Mouse (Mus musculus): ENCODE data around the gene Gnb2. TPM values are rescaled to one million over a fixed set of nuclear protein-coding genes. Genes with fewer than 3 reads are reported as not detected.

Gnb2 gene
- polyA plus RNA-seq, 1 experiment from 2014 or later: 479 TPM

DNA sequence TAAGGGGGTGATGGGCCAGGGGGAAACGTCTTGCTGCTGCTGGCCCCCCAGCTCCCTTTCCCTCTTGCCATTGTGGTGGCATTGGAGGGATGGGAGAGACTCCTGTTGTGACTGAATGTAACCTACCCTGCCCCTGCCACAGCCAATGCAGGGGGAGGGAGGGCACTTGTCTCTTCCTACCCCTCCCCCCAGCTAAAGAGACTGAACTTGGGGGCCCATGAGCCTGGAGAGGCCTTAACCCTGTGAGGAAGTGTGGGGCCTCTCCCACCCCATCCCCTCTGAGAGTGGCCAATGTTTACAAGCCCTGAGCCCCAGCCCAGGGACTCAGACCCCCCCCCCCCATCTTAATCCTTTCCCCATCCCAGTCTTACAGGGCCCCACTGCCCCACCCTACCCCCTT is 5.9 kb downstream of the Gnb2 start:
- Histone ChIP-seq H3K9ac (ENCODE audit: low read length) (no peak overlapping the region), H3K9me3 (ENCODE audit: control insufficient read depth, low read length) (no peaks in the 10 kb centered on the region), H3K4me1 (ENCODE audit: control insufficient read depth, insufficient read depth, low read length) (peaks cover 14% of the 10 kb centered on the region; the same call in 1 of the 2 replicates), H3K27me3 (ENCODE audit: control insufficient read depth, insufficient read depth, low read length) (no peaks in the 10 kb centered on the region), H3K4me3 (ENCODE audit: low read depth, low read length) (no peak overlapping the region), H3K27ac (ENCODE audit: low read depth, low read length) (no peak overlapping the region), H3K4me2 (ENCODE audit: low read depth) (no peak overlapping the region), H3K36me3 (ENCODE audit: control insufficient read depth, insufficient read depth, low read length) (peaks cover 39% of the 10 kb centered on the region)
- ATAC-seq (ENCODE audit: insufficient read depth, low FRiP score, low TSS enrichment) (no peak), DNase-seq (ENCODE audit: low spot score) (no peak)
- WGBS: 50% methylated on average over 1 of the region's 1 CpGs

DNA sequence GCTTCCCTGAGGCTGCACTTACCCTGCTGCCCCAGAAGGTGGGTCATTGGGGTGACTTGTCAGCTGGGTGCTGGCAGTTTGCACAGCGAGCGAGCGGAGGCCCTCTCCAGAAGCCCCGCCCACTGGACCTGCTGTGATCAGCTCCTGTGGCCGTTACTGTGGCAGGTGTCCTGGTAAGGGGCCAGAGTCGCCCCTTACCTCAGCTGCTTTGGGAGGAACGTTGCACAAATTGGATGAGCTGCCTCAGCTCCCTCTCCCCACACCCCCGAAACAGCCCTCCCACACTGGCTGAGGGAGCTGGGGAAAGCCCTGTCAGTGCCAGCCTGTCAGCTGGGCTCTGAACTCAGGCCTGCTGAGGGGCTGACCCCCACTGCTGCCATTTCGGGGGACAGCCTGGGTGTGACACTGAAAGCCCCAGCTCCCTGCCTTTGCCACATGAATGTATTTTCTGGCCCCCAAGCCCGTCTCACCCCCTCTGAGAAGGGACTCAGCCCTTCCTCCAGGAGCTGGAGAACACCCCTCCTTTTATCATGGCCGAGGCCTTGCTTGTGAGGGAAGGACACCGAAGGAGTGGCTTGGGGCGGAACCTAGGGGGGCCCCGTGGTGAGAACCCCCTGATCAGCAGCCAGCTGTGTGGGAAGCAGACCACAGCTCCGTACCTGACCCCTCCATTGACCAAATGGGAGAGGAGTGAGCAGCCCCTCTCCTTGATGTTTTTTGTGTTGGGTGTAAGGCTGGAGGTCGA is 6.9 kb downstream of the Gnb2 start:
- H3K4me3 ChIP-seq (ENCODE audit: low read depth, low read length): no peak overlapping the region
- 51% methylated on average over 16 of the region's 16 CpGs for WGBS
- DNase-seq (ENCODE audit: low spot score) (no peak), ATAC-seq (ENCODE audit: insufficient read depth, low FRiP score, low TSS enrichment) (no peak)
- no peaks in the 10 kb centered on the region for H3K27me3 ChIP-seq (ENCODE audit: control insufficient read depth, insufficient read depth, low read length)
- peaks cover 14% of the 10 kb centered on the region; the same call in 1 of the 2 replicates for H3K4me1 ChIP-seq (ENCODE audit: control insufficient read depth, insufficient read depth, low read length)
- H3K36me3 ChIP-seq (ENCODE audit: control insufficient read depth, insufficient read depth, low read length): peaks cover 47% of the 10 kb centered on the region
- H3K9me3 ChIP-seq (ENCODE audit: control insufficient read depth, low read length): no peaks in the 10 kb centered on the region
- H3K9ac ChIP-seq (ENCODE audit: low read length): no peak overlapping the region
- H3K4me2 ChIP-seq (ENCODE audit: low read depth): no peak overlapping the region
- H3K27ac ChIP-seq (ENCODE audit: low read depth, low read length): peak overlapping the region; percentile 34; the same call in 1 of the 2 replicates

DNA sequence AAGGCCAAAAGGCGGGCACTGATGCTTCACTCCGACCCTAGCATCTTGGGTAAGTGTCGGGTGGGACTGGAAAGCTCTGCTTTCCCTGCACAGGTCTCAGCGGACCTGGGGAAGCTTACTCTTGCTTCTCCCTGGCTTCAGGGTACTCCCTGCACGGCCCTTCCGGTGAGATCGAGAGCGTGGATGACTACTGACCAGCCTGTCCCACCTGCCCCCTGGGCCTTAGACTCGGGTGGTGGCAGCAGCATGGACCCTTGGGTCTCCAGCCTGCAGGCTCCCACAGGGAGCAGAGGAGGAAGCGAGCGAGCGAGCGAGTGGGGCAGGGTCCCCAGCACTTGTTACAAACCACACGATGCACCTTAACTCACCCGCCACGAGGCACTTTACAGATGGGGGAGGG is 7.8 kb downstream of the Gnb2 start:
- no peak overlapping the region for H3K27ac ChIP-seq (ENCODE audit: low read depth, low read length)
- 76% methylated on average over 16 of the region's 16 CpGs for WGBS
- DNase-seq (ENCODE audit: low spot score) (no peak), ATAC-seq (ENCODE audit: insufficient read depth, low FRiP score, low TSS enrichment) (no peak)
- H3K9ac ChIP-seq (ENCODE audit: low read length): no peak overlapping the region
- no peaks in the 10 kb centered on the region for H3K27me3 ChIP-seq (ENCODE audit: control insufficient read depth, insufficient read depth, low read length)
- peaks cover 14% of the 10 kb centered on the region; the same call in 1 of the 2 replicates for H3K4me1 ChIP-seq (ENCODE audit: control insufficient read depth, insufficient read depth, low read length)
- no peak overlapping the region for H3K4me3 ChIP-seq (ENCODE audit: low read depth, low read length)
- H3K4me2 ChIP-seq (ENCODE audit: low read depth): no peak overlapping the region
- no peaks in the 10 kb centered on the region for H3K9me3 ChIP-seq (ENCODE audit: control insufficient read depth, low read length)
- H3K36me3 ChIP-seq (ENCODE audit: control insufficient read depth, insufficient read depth, low read length): peaks cover 54% of the 10 kb centered on the region

DNA sequence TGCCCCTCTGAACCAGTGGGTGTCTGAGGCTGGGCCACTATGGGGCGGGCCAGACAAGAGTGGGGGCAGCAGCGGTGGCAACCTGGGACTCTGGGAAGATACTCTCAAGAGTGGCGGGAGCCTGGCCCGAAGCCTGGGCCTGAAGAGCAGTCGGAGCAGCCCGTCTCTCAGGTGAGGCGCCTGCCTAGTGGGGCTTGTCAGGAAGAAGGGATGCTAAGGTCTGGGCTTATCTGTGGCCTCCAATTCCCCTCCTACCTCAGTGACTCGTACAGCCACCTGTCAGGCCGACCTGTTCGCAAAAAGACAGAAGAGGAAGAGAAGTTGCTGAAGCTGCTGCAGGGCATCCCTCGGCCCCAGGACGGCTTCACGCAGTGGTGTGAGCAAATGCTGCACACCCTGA is 8.6 kb downstream of the Gnb2 start:
- WGBS: 90% methylated on average over 13 of the region's 13 CpGs
- Histone ChIP-seq H3K27ac (ENCODE audit: low read depth, low read length) (no peak overlapping the region), H3K4me1 (ENCODE audit: control insufficient read depth, insufficient read depth, low read length) (0 out of 2 replicates have a peak, but pooled peaks cover 6% of the 10 kb centered on the region), H3K27me3 (ENCODE audit: control insufficient read depth, insufficient read depth, low read length) (no peaks in the 10 kb centered on the region), H3K36me3 (ENCODE audit: control insufficient read depth, insufficient read depth, low read length) (peaks cover 60% of the 10 kb centered on the region), H3K9ac (ENCODE audit: low read length) (no peak overlapping the region), H3K4me2 (ENCODE audit: low read depth) (no peak overlapping the region), H3K9me3 (ENCODE audit: control insufficient read depth, low read length) (no peaks in the 10 kb centered on the region), H3K4me3 (ENCODE audit: low read depth, low read length) (no peak overlapping the region)
- no peak for ATAC-seq (ENCODE audit: insufficient read depth, low FRiP score, low TSS enrichment)
- DNase-seq (ENCODE audit: low spot score): no peak

DNA sequence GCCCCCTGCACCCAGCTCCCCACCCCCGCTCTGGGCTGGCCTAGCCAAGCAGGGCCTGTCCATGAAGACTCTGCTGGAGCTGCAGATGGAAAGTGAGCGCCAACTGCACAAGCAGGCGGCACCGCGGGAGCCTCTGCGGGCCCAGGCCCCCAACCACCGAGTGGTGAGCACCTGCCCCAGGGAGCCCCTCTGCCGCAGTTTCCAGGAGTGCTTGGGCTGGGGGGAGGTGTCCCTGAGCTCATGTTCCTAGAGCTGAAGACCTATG is 9.1 kb downstream of the Gnb2 start:
- ATAC-seq (ENCODE audit: insufficient read depth, low FRiP score, low TSS enrichment): no peak
- no peaks in the 10 kb centered on the region for H3K27me3 ChIP-seq (ENCODE audit: control insufficient read depth, insufficient read depth, low read length)

DNA sequence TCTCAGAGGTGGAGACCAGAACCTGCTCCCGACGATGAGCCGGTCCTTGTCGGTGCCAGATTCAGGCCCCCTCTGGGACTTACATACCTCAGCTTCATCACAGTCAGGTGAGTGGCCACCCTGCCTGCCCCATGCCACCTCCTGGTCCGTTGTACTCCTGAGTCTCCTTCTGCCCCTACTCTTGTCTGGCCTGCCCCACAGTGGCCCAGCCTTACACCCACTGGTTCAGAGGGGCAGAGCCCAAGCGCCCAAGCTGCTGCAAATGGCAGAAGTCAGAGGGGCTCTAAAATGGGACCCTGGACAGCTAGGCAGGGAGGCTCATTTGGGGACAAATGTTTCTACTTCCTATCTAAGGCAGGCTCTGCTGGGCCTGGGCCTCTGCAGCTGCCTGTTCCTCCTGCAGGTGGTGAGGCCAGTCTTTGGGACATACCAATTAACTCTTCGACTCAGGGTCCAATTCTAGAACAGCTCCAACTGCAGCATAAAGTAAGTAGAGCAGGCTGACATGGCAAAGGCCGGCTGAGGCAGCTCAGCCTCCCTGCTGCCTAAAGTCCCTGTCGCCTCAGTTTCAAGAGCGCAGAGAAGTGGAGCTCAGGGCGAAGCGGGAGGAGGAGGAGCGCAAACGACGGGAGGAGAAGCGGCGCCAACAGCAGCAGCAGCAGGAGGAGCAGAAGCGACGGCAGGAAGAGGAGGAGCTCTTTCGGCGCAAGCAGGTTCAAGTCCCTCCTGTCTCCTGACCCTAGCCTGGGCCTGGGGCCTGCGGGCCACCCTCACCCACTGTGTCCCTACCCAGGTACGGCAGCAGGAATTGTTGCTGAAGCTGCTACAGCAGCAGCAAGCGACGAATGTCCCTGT is 9.7 kb downstream of the Gnb2 start:
- no peak for DNase-seq (ENCODE audit: low spot score)
- H3K27me3 ChIP-seq (ENCODE audit: control insufficient read depth, insufficient read depth, low read length): no peaks in the 10 kb centered on the region
- H3K9me3 ChIP-seq (ENCODE audit: control insufficient read depth, low read length): no peaks in the 10 kb centered on the region
- H3K4me1 ChIP-seq (ENCODE audit: control insufficient read depth, insufficient read depth, low read length): no peaks in the 10 kb centered on the region
- peaks cover 59% of the 10 kb centered on the region for H3K36me3 ChIP-seq (ENCODE audit: control insufficient read depth, insufficient read depth, low read length)
- ATAC-seq (ENCODE audit: insufficient read depth, low FRiP score, low TSS enrichment): no peak
- H3K4me2 ChIP-seq (ENCODE audit: low read depth): no peak overlapping the region
- H3K9ac ChIP-seq (ENCODE audit: low read length): no peak overlapping the region
- no peak overlapping the region for H3K4me3 ChIP-seq (ENCODE audit: low read depth, low read length)
- 89% methylated on average over 25 of the region's 25 CpGs for WGBS
- no peak overlapping the region for H3K27ac ChIP-seq (ENCODE audit: low read depth, low read length)

More for the DNA sequence above, 9.1 kb downstream of the Gnb2 start:
- no peak for DNase-seq (ENCODE audit: low spot score)
- Histone ChIP-seq H3K36me3 (ENCODE audit: control insufficient read depth, insufficient read depth, low read length) (peaks cover 56% of the 10 kb centered on the region), H3K4me1 (ENCODE audit: control insufficient read depth, insufficient read depth, low read length) (0 out of 2 replicates have a peak, but pooled peaks cover 2% of the 10 kb centered on the region), H3K4me2 (ENCODE audit: low read depth) (no peak overlapping the region), H3K9me3 (ENCODE audit: control insufficient read depth, low read length) (no peaks in the 10 kb centered on the region), H3K27ac (ENCODE audit: low read depth, low read length) (no peak overlapping the region), H3K4me3 (ENCODE audit: low read depth, low read length) (no peak overlapping the region), H3K9ac (ENCODE audit: low read length) (no peak overlapping the region)
- WGBS: 95% methylated on average over 8 of the region's 8 CpGs

DNA sequence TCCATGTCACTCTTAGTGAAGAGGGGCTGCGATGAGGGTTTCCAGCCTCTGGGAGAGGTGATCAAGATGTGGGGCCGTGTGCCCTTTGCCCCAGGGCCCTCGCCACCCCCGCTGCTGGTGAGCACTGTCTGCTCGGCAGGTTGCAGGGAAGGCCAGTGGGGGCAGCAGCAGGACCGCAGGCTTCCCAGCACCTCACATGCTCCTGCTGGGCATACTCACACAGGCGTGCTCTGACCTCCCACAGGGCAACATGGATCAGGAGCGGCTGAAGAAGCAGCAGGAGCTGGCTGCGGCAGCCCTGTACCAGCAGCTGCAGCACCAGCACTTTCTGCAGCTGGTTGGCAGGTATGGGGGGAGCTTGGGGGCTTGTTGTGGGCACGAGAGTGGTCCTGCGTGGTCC is 10.6 kb downstream of the Gnb2 start:
- Histone ChIP-seq H3K27ac (ENCODE audit: low read depth, low read length) (no peak overlapping the region), H3K9me3 (ENCODE audit: control insufficient read depth, low read length) (no peaks in the 10 kb centered on the region), H3K36me3 (ENCODE audit: control insufficient read depth, insufficient read depth, low read length) (peaks cover 54% of the 10 kb centered on the region), H3K4me3 (ENCODE audit: low read depth, low read length) (no peak overlapping the region), H3K27me3 (ENCODE audit: control insufficient read depth, insufficient read depth, low read length) (no peaks in the 10 kb centered on the region), H3K9ac (ENCODE audit: low read length) (no peak overlapping the region), H3K4me2 (ENCODE audit: low read depth) (no peak overlapping the region), H3K4me1 (ENCODE audit: control insufficient read depth, insufficient read depth, low read length) (no peaks in the 10 kb centered on the region)
- WGBS: 78% methylated on average over 11 of the region's 11 CpGs
- ATAC-seq (ENCODE audit: insufficient read depth, low FRiP score, low TSS enrichment): no peak
- no peak for DNase-seq (ENCODE audit: low spot score)

DNA sequence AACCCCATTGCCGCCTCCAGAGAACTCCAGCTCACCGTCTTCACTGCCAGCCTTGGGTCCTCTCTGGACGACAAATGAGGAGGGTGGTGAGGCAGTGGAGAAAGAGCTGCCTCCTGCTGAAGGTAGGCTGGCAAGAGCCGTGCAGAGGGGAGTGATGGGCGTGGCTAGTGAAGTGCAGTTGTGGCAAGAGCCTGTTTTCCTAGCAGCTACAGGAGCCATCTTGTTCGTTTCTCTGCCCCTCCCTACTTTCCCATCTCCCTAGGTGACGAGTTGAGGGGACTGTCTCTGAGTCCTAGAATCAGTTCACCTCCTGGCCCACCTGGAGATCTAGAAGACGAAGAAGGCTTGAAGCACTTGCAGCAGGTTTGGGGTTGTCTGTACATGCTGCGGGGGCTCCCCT is 11.4 kb downstream of the Gnb2 start:
- H3K9ac ChIP-seq (ENCODE audit: low read length): no peak overlapping the region
- DNase-seq (ENCODE audit: low spot score) (no peak), ATAC-seq (ENCODE audit: insufficient read depth, low FRiP score, low TSS enrichment) (no peak)
- no peaks in the 10 kb centered on the region for H3K9me3 ChIP-seq (ENCODE audit: control insufficient read depth, low read length)
- H3K27me3 ChIP-seq (ENCODE audit: control insufficient read depth, insufficient read depth, low read length): no peaks in the 10 kb centered on the region
- no peaks in the 10 kb centered on the region for H3K4me1 ChIP-seq (ENCODE audit: control insufficient read depth, insufficient read depth, low read length)
- H3K4me2 ChIP-seq (ENCODE audit: low read depth): no peak overlapping the region
- H3K27ac ChIP-seq (ENCODE audit: low read depth, low read length): no peak overlapping the region
- 79% methylated on average over 9 of the region's 9 CpGs for WGBS
- peaks cover 57% of the 10 kb centered on the region for H3K36me3 ChIP-seq (ENCODE audit: control insufficient read depth, insufficient read depth, low read length)
- H3K4me3 ChIP-seq (ENCODE audit: low read depth, low read length): no peak overlapping the region

Data from neural tube, embryonic 11.5 days (tissue).